Mouse (Mus musculus) left cerebral cortex, postnatal 25 days (tissue): ENCODE measurements around the gene Macrod2. TPM values are rescaled to one million over a fixed set of nuclear protein-coding genes. Genes with fewer than 3 reads are reported as not detected.

ENCODE experiments used
- DNase-seq, 2 experiments: peaks; one replicate each; pipeline ENCODE4 v3.0.0; 2022; ENCODE audit warnings: low spot score in 2 of 2, mixed read lengths in 1 of 2
- intact Hi-C: fragments of 180-260 bp; cut with DNase I; formaldehyde crosslinking; loops from one replicate; pipeline ENCODE4 v1.15.1; 2025
- total RNA-seq, 2 experiments: library from RNA; stranded (reverse); gene quantifications; 2 replicates each; pipeline ENCODE4 v1.2.3; 2021

The Macrod2 gene
- total RNA-seq, 2 experiments from 2014 or later, result 50.3 to 61.6 TPM

DNA sequence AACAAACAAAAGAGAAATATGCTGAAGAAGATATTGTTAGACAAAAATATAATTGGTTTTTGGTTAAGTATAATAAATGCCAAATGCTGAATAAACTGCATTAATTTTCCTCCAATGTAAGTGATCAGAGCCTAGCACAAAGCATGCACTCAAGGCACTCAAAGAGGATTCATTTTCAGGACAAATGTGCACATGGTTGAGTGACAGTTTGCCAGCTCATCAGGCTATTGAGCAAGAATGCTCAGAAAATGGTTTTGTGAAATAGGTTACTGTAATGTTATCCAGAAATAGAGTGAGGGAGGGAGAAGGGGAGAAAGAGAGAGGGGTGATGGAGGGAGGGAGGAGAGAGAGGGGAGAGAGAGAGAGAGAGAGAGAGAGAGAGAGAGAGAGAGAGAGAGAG is 1268.9 kb downstream of the Macrod2 start:
- DNase-seq, result no peak

DNA sequence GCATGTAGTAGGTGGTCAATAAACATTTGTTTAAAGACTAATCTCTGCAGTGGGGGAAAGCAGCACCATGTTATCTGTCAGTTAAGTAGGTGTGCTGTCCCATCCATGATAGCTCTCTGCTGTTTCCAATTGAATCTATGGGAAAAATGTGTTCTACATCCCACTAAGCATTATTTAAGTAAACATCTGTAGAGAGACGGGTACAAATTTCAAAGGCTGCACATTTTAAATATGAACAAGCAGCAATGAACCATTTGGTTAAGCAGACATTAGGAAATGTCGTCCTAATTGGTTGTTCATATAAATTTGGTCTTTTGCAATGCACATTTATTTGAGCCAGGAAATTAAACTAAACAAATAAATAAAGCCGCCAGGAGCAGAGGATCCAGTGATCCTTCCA is 1277.7 kb downstream of the Macrod2 start:
- intact Hi-C loops, result no loop called here

More for the DNA sequence above, 1268.9 kb downstream of the Macrod2 start:
- intact Hi-C loops, result no loop called here

DNA sequence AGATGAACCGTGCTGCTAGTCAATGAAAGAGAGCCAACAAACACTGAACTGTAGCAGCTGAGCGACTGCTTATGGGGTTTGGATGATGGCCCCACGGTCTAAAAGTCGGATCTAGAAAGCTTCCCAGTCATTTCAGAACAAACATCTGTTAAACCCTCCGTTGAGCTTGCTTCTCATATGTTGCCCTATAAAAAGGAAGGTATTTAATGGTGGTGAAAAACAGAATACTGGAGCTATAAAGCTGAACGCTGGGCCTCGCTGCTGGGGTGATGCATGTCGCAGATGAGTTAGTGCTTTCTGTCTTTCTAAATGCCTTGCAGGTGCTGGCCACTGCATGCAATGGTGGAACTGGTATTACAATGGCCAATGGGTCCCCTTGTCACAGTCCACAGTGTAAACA is 1278.3 kb downstream of the Macrod2 start:
- DNase-seq, result no peak
- intact Hi-C loops, result no loop called here

More for the DNA sequence above, 1277.7 kb downstream of the Macrod2 start:
- no peak for DNase-seq

DNA sequence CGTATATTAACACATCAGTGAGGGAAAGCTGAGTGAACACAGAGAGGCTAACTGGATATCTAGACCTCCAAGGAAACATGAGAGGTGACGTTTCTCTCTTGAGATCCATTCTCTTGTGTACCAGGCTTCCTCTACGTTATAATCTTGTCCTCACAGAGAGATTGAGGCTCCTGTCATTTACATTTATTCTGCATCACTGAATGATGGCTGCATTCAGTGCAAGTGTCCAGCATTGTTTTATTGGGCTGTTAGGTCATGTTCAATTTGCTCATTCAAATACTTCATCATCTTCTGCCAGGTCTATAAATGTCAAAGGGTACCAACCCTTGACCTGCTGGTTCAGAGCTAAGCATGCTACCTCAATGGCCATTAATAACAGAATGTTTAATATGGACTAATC is 1302.4 kb downstream of the Macrod2 start:
- DNase-seq, result no peak
- intact Hi-C loops, result no loop called here

DNA sequence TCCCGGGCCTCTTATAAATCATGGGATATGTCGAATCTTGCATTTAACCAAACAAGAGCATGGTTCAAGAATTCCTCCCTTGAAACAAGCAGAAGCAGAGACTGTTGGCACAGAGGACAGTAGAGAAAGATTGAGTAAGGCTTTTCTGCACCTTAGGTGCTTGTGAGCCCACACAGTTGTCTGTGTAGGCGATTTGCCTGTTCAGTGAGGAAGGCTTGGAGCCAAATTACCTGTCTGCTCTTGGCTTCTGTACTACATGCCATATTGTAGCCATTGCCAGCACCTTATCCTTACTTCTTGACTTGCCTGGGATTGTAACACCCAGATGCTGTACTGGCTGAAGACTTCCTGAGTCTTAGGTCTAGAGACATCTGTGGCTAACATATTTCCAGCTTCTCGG is 1303.2 kb downstream of the Macrod2 start:
- intact Hi-C loops, result no loop called here

DNA sequence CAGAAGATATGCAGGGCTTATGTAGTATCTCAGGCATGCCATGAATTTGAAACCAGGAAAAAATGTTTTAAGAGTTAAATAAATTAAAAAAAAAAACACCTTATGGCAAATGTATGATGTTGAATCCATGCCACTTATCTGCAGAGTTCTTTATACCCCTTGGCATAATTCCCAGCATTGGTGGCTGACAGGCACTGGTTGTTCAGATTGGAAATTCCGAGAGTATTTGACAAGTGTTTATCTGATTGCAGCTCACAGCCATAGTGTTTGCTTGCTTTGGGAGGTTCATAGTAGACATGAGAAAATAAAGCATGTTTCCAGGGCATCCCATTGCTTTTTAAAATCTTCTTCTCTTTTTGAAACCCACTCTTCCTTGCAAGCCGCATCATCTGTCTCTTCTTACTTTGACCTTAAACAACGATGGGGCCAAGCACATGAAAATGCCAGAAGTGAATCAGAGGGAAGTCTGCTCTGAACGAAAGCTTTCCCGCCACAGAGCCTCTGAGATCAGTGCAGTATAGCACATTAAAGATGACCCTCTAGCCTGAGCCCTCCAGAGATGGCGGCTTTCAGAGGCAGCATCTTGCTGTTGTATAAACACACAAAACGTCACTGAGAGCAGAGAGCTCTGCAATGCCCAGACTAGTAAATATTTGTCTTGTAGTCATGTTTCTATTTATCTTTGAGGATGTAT is 1305.8 kb downstream of the Macrod2 start:
- no peak for DNase-seq

More for the DNA sequence above, 1303.2 kb downstream of the Macrod2 start:
- peak in 1 of 2 experiments; percentile 13 for DNase-seq

DNA sequence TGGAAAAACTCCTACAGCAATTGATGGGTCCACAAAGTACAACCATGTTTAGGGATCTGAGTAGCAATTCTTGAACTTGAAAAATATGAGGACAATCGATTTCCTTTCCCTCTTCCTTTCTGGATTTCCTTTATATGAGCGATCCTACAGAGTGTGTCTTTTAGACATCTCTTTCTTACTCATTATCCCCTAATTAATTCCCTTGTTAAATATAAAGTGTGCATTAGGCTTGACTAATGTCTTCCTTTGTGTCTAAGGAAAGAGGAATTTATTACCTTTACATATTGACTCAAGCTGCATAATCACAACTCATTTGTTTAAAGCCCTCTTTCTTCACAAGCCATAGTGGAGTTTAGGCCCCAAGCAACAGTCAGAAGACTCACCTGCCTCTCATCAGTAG is 1316.7 kb downstream of the Macrod2 start:
- DNase-seq, result no peak
- intact Hi-C loops, result no loop called here

More for the DNA sequence above, 1305.8 kb downstream of the Macrod2 start:
- intact Hi-C loops, result no loop called here

DNA sequence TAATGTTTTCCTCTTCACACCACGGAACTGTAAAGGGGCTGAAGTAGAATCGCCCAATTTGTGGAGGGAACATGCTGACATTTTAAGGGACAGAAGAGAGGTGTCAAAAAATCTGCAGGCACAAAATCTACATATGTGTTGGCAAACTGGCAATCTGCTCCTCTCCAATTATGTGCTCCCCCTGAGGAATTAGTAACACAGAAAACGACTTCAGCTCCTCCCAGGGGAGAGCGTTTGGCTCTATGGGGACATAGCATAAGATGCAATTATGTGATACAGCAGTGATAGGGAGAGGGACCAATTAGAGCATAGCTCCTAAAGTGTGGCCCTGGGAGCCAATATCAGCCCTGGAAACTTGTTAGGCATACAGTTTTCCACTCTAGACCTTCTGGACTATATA is 1317.2 kb downstream of the Macrod2 start:
- no peak for DNase-seq
- intact Hi-C loops, result no loop called here

DNA sequence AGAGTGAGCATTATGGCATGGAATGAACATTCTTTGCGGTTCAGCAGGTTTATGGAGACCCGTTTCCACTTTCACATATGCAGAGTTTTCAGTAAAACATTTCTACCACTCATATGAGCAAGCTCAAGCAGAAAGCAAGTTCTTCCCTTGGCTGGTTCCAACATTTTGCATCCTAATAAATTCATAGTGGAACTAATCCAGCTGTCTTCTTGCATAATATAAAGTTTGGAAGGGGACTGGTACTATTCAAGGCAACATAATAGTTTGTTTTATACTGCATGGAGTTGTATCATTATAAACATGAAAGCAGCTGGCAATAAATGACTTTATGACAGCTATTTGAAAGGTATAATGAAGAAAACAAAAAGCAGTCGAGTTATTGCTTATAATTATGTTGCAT is 1320.0 kb downstream of the Macrod2 start:
- DNase-seq, result no peak
- intact Hi-C loops, result no loop called here

DNA sequence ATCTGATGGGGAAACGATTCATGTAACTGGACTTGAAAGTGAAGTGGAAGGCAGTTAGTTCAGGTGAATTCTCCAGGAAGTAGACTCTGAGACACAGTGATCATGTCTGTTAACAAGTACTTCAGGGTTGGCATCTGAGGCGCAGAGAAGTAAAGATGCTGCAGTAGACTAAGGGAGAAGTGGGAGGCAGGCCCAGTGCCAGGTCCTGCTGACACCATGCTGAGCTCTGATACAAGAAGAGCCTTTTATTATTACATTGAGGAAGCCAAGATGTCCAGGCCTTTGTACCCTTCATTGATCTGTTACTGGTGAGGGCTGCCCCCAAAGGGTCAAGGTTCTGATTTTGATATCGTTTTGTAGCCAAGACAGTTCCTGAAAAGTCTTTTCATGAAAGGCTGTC is 1327.4 kb downstream of the Macrod2 start:
- DNase-seq, result no peak
- intact Hi-C loops, result no loop called here

DNA sequence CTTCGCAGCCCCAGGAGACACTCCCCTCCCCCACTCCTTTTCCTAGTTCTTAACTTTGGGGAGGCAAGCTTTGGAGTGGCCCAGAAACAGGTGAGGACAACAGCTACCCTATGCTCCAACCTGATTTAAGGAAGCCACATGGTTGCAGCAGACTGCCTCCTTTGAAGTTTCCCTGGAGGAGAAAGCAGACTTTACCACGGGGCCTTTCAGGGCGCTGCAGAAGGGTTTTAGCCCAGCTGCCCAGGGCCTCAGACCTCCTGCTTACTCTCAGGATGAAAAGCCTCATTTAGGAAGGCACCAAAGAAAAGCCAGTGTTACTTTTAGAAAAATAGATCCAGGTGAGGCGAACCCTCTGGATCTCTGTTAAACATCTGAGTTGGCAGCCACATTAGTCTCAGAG is 1333.9 kb downstream of the Macrod2 start:
- no peak for DNase-seq
- intact Hi-C loops, result no loop called here

DNA sequence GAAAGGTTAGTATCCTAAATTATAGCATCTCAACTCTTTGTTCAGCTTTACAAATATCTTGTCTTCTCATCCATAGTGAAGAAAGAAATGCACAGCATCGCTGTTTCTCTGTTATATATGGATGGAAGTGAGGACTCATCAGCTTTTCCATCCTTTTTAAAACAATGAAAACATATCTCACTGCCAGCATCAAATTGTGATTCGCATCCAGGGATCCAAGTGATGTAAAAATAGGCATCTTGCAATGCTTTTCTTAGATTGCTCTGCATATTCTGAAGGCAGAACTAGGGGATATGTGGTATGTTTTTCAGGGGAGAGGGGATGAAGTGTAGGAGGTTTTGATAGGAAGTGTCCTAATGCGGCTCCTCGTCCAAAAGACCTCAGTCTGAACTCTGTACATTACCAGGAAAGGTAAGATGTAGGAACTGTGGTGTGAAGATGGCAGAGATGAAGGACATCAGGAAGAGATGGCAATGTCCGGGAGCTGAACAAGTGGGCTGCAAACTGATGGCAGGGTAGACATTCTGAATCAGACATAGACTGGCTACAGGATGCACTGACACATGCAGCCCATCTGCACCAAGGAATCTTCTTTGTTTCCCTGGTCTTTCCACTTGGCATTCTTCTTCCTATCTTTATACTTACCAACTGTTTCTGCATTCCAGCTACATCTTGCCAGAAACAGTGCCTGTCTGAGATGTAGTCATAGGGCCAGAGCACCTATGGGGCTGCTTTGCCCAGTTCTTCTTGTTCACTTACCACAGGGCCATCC is 1341.8 kb downstream of the Macrod2 start:
- DNase-seq, result peak; percentile 14 to 82
- intact Hi-C loops, result no loop called here

DNA sequence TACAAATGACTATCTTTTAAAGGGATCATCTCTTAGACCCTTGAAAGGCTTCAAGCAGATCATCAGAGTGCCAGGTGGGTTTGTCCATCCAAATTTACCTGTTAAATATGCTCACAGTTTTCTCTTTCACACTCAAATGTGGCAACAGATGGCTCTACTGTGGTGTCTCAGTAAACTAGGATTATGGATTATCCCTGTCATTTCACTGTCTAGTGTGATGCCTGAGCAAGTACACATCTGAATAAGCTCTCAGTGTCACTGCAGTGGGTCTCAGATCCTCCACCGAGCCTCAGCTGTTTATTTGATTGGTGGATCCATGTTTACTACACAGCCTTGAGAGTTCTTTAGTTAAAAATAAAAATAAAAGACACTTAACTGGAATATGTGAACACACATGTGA is 1343.6 kb downstream of the Macrod2 start:
- DNase-seq, result no peak
- intact Hi-C loops, result no loop called here

DNA sequence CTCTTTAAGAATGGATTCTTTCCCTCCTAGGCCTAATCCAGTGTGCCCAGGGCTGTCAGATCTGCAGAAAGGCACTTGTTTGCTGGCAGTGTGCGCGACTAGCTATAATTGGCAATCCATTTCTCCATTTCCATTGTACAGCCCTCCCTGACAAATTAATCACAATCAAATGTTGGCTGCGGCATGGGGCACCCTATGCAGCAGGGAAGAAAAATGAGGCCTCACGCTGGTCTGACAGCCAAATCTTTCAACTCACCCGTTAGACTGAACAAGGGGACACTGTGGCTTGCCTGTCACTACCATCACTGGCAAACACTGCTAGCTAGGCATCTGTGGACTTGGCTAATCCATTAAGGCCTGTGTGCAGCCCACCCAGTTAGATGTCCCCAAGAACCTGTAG is 1345.2 kb downstream of the Macrod2 start:
- intact Hi-C loops, result no loop called here
- DNase-seq, result no peak

DNA sequence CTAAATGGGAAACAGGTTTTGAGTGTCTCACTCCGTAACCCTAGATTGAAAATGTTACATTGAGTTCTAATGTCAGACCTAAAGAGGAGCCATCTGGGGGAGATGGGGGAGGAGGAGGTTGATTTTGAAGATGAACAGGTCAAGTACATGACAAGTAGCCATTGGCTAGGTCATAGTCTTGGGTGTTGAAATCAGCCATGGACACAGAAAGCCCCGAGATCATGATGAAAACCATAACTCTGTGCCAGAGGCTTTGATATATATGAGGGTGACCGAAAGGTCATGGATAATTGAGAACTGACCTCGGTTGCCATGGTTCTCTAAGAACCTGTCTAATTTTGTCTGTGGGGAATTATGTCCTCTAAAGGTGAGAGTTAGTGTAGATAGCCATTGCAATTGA is 1405.1 kb downstream of the Macrod2 start:
- DNase-seq, result no peak
- intact Hi-C loops, result no loop called here

DNA sequence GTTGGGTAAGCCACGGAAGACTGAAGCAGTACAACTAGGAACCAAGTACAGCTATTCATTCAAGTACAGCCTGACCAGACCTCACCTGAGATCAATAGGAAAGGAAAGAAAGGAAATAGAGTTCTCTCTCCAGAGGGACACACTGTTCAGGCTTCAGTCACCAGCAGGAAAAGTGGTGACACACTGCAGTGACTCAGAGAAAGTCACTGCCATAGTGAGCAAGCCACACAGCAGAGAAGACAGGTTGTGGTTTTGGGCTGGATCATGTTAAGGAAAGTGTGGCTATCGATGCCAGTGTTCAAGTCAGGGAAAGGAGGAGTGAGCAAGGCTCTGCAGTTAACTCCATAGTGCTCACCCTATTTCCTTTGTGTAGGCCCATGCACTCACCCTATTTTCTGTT is 1405.8 kb downstream of the Macrod2 start:
- intact Hi-C loops, result no loop called here
- no peak for DNase-seq

DNA sequence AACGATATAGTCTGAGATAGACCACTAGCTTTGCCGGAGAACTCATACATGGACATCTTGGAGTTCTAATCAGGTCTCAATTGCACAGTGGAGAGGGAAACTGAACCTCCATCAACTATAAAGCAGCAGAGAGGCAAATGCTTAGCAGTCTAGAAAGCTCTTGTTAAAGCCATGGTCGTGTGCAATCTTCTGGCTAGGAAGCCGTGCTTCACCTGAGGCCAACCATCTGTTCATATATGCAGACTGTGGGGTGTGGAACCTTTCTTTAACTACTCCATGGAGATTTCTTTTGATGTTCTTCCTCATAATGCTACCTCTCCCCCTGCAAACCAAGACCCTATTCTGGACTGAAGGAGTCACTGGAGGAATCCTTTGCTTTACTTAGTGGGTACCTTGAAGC is 1421.2 kb downstream of the Macrod2 start:
- intact Hi-C loops, result no loop called here
- no peak for DNase-seq

DNA sequence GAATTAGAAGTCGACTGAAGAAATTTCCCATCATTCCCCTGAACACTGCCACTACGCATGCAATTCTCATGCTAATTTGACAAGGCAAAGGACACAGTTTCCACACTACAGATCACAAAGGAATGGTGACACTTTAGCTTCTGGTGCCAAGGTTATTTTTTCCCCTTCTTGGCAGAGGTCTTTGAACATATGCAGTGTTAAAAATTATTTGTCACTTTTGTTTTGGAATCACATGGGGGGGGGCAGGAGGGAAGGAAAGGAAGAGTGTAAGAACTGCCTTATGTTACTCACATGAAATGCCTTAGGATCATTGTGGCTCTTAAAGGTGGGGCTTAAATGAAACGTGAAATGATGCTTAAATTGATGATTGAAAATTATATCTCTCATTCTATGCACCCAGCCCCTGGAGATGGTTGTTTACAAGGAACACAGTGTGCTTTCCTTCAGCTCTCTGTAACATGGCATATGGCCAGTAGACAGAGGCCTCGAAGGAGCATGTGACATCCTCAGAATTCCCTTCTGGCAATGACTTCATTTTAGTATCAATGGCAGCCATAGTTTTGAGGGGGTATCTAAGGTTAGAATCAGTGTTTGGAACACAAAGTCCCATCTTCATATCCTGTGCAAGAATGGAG is 1422.6 kb downstream of the Macrod2 start:
- peak in 1 of 2 experiments; percentile 14 for DNase-seq
- intact Hi-C loops, result no loop called here

DNA sequence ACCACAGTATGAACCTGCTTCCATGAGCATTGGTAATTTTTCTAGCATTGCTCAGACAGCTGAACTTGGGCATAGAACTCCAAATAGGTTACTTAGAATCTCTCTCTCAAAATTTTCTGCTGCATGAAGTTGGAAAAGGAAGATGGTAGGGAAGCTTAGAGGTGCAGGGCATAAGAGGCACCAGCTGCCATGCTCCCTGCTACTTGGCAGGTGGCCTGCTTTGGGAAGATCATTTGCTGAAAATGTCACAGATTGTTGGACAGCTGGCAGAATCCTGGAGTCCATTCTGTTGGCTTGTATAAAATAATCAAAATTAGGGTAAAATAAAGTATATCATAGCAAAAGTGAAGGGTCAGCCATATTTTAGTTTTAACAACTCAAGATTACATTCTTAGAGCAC is 1425.7 kb downstream of the Macrod2 start:
- no peak for DNase-seq

DNA sequence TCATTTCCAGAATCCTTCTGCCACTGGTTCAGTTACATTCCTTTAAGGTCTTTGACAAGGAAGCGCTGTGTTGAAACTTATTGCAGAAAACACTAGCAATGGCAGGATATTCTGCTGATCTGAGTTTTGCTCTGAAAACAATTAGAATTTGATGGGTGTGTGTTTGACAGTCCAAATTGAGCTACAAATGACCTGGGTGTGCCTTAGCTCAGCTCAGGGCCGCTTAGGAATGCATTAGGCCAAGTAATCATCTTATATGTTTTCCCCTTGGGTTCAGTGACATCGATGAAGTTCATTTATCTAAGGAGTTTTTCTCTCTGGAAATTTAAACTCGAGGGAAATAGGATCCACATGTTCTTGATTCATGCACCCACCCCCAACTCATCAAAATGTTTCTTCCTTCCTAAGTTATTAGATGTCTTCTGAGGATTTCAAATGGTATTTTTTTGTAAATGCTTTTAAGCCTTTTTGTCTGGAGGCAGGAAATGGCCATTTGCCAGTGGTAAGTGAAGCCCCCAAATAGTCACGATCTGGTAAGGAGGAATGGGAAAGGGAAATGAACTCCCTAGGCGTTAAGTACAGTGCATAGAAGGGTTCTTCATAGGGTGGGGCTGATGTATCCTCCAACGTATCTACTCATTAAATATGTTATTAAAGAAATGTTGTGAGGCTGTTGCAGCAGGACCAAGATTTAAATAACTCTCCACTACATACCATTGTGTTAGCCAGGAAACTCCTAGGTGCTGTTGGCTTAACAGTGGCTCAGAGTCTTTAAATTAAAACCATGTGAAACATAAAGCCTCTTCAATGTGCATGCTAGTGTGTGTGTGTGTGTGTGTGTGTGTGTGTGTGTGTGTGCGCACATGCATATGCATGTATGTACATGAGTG is 1430.7 kb downstream of the Macrod2 start:
- intact Hi-C loops, result no loop called here
- DNase-seq, result no peak

More for the DNA sequence above, 1425.7 kb downstream of the Macrod2 start:
- intact Hi-C loops, result no loop called here
